Mouse (Mus musculus): Measurements from ENCODE around the gene Marc1. TPM values are rescaled to one million over a fixed set of nuclear protein-coding genes. Genes with fewer than 3 reads are reported as not detected.

Marc1 gene
- polyA plus RNA-seq, 1 experiment from 2014 or later, result not detected

- in situ Hi-C loops (cut with MboI; ENCODE audit: low pct_unique_long_range_greater_than_20kb), result no loop called here
- POLR2A ChIA-PET, result interaction anchor here (1.3 kb wide), 1 partner anchor 16 kb away, joined by 3 read pairs; no protein-coding TSS in a partner anchor
- peak; percentile 77 for TF ChIP-seq CTCF (IDR thresholded peaks at IDR 0.05)
- CTCF ChIA-PET, result interaction anchor here (0.8 to 3.6 kb wide), 21 partner anchors 9 to 378 kb away, joined by 3 to 28 read pairs (median 5); partner anchors contain the start of gene Marc2
- DNase-seq (ENCODE audit: low read depth, low spot score) (no peak), ATAC-seq (no peak)
- no peaks in the 10 kb centered on the region for H3K27me3 ChIP-seq
Measured at GRCm38 (mm10) chr1:184825093-184825492, 14.0 kb upstream of the Marc1 start.

DNA sequence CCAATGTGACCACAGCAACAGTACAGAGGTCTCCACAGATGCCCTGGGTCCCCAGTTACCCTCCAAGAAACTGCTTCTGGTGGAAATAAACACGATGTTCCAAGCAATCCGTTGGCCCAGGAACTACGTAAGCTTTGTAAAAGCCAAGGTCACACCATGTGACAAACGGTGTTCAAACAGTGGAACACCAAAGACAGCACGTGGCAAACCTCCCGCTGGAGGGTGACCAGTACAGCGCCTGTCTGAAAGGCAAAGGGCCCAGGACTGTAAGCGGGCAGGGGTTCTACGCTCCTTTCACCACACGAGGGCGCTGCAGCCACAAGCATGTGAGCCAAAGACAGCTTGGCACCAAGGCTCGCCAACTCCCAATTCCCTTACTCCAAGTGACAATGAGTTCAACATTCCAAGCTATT lies 13.3 kb upstream of the Marc1 start:
- ChIA-PET POLR2A (interaction anchor here (1.3 kb wide), 1 partner anchor 17 kb away, joined by 3 read pairs; no protein-coding TSS in a partner anchor), CTCF (interaction anchor here (0.8 to 3.6 kb wide), 23 partner anchors 9 to 379 kb away, joined by 3 to 28 read pairs (median 5); partner anchors contain the start of gene Marc2)
- peak; percentile 85 for TF ChIP-seq CTCF (IDR thresholded peaks at IDR 0.05)
- in situ Hi-C loops (cut with MboI; ENCODE audit: low pct_unique_long_range_greater_than_20kb), result no loop called here
- DNase-seq (ENCODE audit: low read depth, low spot score), result no peak
- peak; percentile 96 for ATAC-seq
- H3K27me3 ChIP-seq, result no peaks in the 10 kb centered on the region

DNA sequence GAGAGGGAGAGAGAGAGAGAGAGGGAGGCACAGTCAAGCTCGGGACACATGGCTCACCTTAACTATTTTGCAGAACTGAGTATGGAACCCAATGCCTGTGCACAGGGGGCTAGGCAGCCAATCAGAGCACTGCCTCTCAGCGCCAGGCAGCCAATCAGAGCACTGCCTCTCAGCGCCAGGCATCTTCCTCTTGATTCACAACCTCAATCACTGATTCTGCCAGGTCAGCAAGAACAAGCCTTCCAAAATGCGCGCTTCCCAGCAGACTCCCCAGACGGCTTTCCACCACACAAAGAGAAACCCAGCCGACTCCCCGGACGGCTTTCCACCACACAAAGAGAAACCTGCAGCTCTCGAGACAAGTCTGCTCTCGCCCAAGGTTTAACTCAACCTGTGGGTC lies 11.6 kb upstream of the Marc1 start:
- ATAC-seq (no peak), DNase-seq (ENCODE audit: low read depth, low spot score) (no peak)
- H3K27me3 ChIP-seq, result no peaks in the 10 kb centered on the region
- POLR2A ChIA-PET, result no interaction called here
- CTCF ChIA-PET, result interaction anchor here (3.4 kb wide), 1 partner anchor 71 kb away, joined by 12 read pairs; no protein-coding TSS in a partner anchor
- TF ChIP-seq CTCF (IDR thresholded peaks at IDR 0.05), result no peak
- in situ Hi-C loops (cut with MboI; ENCODE audit: low pct_unique_long_range_greater_than_20kb), result no loop called here

DNA sequence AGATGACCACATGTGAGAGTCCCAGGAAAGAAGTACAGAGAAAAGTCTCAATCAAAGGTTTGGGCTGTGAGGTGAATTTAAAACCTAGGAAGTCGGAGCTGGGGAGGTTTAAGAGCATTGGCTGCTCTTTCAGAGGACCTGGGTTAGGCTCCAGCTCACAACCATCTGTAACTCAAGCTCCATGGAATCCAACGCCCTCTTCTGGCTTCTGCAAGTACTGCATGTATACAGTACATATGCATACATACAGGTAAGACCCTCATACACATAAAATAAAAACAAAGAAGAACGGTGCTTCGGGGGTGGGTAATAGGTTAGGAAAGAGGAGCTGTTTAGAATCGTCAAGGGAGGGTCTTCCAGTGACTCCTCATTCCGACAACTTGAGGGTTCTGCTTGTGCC lies 6.7 kb upstream of the Marc1 start:
- peak; percentile 57 for TF ChIP-seq CTCF (IDR thresholded peaks at IDR 0.05)
- H3K27me3 ChIP-seq, result no peaks in the 10 kb centered on the region
- in situ Hi-C loops (cut with MboI; ENCODE audit: low pct_unique_long_range_greater_than_20kb), result no loop called here
- POLR2A ChIA-PET, result no interaction called here
- CTCF ChIA-PET, result interaction anchor here (1.9 kb wide), 1 partner anchor 14 kb away, joined by 5 read pairs; no protein-coding TSS in a partner anchor
- ATAC-seq, result no peak
- no peak for DNase-seq (ENCODE audit: low read depth, low spot score)

- TF ChIP-seq CTCF (IDR thresholded peaks at IDR 0.05), result no peak
- H3K27me3 ChIP-seq, result no peaks in the 10 kb centered on the region
- POLR2A ChIA-PET, result no interaction called here
- DNase-seq (ENCODE audit: low read depth, low spot score), result no peak
- no peak for ATAC-seq
- CTCF ChIA-PET, result interaction anchor here (1.2 kb wide), 1 partner anchor 31 kb away, joined by 3 read pairs; no protein-coding TSS in a partner anchor
- in situ Hi-C loops (cut with MboI; ENCODE audit: low pct_unique_long_range_greater_than_20kb), result no loop called here
Measured at GRCm38 (mm10) chr1:184811716-184812250, 670 bp upstream of the Marc1 start.

DNA sequence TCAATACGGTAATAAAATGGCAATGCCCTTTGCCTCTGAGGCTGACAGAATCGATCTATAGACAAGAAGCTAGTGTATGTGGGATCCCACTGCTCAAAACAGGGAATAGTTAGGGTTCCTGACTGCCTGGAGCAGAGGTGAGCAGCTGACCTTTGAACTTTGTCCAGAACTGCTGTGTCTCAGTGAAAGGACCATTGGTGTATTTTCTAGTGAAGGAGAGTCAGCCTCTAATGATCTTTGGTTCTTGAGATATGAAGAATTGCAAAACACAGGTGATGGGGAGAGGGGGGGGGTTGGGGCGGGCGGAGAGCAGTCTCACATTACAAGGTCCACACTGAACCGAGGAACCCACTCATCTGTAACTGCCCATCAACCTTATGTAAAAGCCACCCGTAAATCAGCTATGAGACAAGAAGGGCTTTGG lies 1.5 kb downstream of the Marc1 start:
- TF ChIP-seq CTCF (IDR thresholded peaks at IDR 0.05), result no peak
- POLR2A ChIA-PET, result no interaction called here
- DNase-seq (ENCODE audit: low read depth, low spot score) (no peak), ATAC-seq (no peak)
- H3K27me3 ChIP-seq, result no peaks in the 10 kb centered on the region
- in situ Hi-C loops (cut with MboI; ENCODE audit: low pct_unique_long_range_greater_than_20kb), result no loop called here
- CTCF ChIA-PET, result interaction anchor here (1.0 to 1.1 kb wide), 2 partner anchors 13 to 14 kb away, joined by 3 read pairs; no protein-coding TSS in a partner anchor

DNA sequence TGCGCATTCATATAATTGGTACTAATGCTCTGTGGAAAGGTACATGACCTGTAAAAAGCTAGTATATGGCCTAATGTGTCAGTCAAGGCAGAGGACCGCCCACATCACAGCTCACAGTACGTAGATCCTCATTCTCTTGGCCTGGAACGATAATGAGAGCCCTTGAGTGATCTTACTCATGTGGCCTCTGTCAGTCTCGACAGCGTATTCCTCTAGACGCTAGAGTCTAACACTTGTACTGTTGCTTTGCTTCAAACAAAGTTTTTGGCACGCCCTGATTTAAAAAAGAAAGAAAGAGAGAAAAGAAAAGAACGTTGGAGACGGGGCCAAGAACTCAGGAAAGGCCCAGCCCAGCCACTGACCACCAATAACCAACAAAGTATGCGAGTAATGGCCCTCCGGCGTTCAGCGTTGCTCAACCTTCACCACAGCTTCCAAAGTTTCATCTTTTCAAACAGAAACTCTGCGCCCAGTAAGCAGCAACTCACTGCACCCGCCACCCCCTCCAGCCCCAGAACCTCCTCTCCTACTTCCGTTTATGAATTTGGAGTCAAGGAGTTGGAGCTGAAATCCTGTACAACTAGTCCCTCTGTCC lies 2.6 kb downstream of the Marc1 start:
- ChIA-PET CTCF (interaction anchor here (1.1 kb wide), 1 partner anchor 12 kb away, joined by 3 read pairs; no protein-coding TSS in a partner anchor), POLR2A (no interaction called here)

GRCm38 (mm10) chr1:184807627-184808417 lies 3.3 kb downstream of the Marc1 start:
- no peaks in the 10 kb centered on the region for H3K27me3 ChIP-seq
- ChIA-PET CTCF (no interaction called here), POLR2A (no interaction called here)
- in situ Hi-C loops (cut with MboI; ENCODE audit: low pct_unique_long_range_greater_than_20kb), result no loop called here
- DNase-seq (ENCODE audit: low read depth, low spot score) (no peak), ATAC-seq (no peak)
- no peak for TF ChIP-seq CTCF (IDR thresholded peaks at IDR 0.05)

More for the DNA sequence above, 2.6 kb downstream of the Marc1 start:
- no peaks in the 10 kb centered on the region for H3K27me3 ChIP-seq
- DNase-seq (ENCODE audit: low read depth, low spot score), result no peak
- ATAC-seq, result no peak
- in situ Hi-C loops (cut with MboI; ENCODE audit: low pct_unique_long_range_greater_than_20kb), result no loop called here
- no peak for TF ChIP-seq CTCF (IDR thresholded peaks at IDR 0.05)

DNA sequence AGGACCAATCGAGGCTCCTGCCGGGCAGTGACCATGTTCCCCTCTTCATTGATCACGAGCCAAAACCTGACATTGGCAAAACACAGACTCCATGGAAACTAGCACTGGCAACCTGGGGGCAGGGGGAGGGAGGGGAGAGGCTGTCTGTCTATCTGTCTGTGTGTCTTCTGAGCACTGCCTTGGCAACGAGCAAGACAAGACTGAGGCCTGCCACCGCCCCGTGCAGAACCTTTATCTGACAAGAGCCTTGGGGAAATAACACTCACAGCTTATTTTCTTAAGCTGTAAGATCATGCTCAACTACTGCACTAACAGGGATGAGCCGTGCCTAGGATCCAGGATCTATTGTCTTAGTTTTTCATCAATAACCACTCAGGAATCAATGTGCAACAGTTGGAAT lies 4.0 kb downstream of the Marc1 start:
- DNase-seq (ENCODE audit: low read depth, low spot score) (no peak), ATAC-seq (no peak)
- POLR2A ChIA-PET, result no interaction called here
- TF ChIP-seq CTCF (IDR thresholded peaks at IDR 0.05), result no peak
- H3K27me3 ChIP-seq, result no peaks in the 10 kb centered on the region
- in situ Hi-C loops (cut with MboI; ENCODE audit: low pct_unique_long_range_greater_than_20kb), result no loop called here
- CTCF ChIA-PET, result no interaction called here

GRCm38 (mm10) chr1:184805749-184806148 lies 5.4 kb downstream of the Marc1 start:
- TF ChIP-seq CTCF (IDR thresholded peaks at IDR 0.05), result no peak
- no peak for DNase-seq (ENCODE audit: low read depth, low spot score)
- H3K27me3 ChIP-seq, result no peaks in the 10 kb centered on the region
- ChIA-PET POLR2A (no interaction called here), CTCF (interaction anchor here (0.7 to 0.9 kb wide), 2 partner anchors 14 to 19 kb away, joined by 3 to 5 read pairs; no protein-coding TSS in a partner anchor)
- no peak for ATAC-seq
- in situ Hi-C loops (cut with MboI; ENCODE audit: low pct_unique_long_range_greater_than_20kb), result no loop called here

Data from Patski (cell line).